Mouse (Mus musculus): ENCODE measurements around the gene Rdh8.
A peak's percentile ranks its signal among the peaks of the same experiment; 100 is the strongest.

Gene Rdh8

DNA sequence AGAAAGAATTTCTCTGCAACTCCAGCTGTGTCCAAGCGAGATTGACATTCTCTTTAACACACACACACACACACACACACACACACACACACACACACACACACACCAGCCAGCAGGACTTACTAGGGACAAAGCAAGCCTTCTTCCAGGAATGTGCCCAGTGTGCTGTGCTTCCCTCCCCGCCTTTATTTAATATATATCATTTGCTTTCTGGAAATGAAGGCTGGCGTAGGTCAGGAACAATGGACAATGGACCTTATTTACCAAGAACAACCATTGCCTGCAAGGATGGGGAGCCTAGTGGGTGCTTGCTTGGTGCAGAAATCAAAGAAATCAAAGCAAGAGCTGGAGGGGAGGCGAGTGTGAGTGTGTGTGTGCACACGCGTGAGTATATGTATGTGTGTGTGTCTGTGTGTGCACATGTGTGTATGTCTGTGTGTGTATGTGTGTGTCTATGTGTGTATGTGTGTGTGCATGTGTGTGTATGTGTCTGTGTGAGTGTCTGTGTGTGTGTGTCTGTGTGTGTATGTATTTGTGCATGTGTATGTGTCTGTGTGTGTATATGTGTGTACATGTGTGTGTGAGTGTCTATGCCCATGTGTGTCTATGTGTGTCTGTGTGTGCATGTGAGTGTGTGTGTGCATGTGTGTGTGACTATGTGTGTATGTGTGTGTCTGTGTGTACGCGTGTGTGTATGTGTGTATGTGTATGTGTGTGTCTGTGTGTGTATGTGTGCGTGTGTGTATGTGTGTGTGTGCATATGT is 19.1 kb downstream of the Rdh8 start:
- DNase-seq (ENCODE audit: low spot score), result no peak

GRCm38 (mm10) chr9:20838931-20839330 is 20.6 kb downstream of the Rdh8 start:
- DNase-seq (ENCODE audit: low spot score), result no peak

GRCm38 (mm10) chr9:20842211-20842610 is 23.9 kb downstream of the Rdh8 start:
- DNase-seq (ENCODE audit: low spot score), result no peak

- DNase-seq (ENCODE audit: low spot score), result no peak
These were observed 24.4 kb downstream of the Rdh8 start for GRCm38 (mm10) chr9:20842670-20843069.

DNA sequence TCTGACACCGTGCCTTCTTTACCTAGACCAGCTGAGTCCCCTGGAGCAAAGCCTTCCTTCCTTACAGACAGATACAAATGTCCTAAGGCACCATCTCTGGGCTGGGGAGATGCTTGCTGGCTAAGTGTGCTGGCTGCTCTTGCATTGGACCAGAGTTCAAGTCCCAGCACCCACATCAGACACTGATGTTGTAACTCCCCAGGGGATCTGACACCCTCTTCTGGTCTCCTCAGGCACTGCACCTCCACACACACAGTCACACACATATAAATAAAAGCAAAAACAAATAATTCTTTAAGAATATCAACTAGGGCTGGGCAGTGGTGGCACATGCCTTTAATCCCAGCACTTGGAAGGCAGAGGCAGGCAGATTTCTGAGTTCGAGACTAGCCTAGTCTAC is 31.9 kb downstream of the Rdh8 start:
- DNase-seq (ENCODE audit: low spot score), result no peak

- DNase-seq (ENCODE audit: low spot score), result no peak
These were observed 38.8 kb downstream of the Rdh8 start for GRCm38 (mm10) chr9:20857131-20857530.

DNA sequence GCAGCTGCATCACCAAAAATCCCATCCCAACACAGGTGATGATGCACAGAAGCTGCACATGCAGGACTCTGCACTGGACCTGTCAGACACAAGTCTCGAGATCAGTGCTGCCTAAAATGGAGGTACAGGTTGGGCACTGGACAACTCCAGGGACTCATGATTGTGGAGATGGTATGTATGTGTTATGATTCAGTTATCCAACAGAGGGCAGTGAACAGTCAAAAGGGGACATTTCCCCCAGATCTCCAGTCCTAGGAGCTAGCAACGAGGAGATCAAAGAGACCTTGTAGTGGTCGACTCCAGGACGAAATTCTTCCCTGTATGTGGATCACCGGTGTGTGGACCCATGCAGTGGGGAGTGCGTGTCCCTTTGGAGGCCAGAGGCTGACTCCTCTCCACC is 41.6 kb downstream of the Rdh8 start:
- DNase-seq (ENCODE audit: low spot score), result no peak

DNA sequence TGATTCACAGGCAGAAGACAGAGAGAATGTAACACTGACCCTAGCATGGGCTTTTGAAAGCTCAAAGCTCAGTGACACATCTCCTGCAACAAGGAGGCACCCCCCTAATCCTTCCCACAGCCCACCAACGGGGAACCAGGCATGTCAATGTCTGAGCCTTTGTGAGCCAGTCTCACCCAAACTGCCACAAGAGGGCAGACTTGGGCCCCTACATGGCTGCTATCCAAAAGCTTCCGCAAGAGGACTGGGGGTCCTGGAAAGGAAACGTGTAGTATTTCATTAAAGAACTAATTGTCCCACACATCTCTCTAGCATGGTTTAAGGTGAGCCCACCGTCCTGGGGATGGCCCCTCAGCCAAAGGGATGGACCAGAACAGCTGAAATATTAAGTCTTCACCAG is 43.5 kb downstream of the Rdh8 start:
- peak; percentile 29 for DNase-seq (ENCODE audit: low spot score)

DNA sequence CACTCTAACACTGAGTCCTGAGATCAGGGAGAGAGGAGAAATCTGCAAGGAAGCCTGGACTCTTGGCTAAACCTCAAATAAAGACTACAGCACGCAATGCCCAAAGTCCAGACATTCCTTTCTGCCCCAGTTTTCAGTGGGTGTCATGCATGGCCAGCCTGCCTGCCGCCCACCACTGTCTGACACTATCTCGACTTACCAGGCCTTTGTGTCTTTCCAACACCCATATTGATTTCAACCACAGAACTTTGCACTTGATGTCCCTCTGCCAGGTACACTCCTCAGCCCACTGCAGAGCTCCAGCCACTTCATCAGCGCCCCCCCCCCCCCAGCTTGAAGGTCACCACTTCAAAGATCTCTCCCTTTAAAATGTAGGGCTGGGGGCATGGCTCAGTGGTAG is 43.9 kb downstream of the Rdh8 start:
- no peak for DNase-seq (ENCODE audit: low spot score)

DNA sequence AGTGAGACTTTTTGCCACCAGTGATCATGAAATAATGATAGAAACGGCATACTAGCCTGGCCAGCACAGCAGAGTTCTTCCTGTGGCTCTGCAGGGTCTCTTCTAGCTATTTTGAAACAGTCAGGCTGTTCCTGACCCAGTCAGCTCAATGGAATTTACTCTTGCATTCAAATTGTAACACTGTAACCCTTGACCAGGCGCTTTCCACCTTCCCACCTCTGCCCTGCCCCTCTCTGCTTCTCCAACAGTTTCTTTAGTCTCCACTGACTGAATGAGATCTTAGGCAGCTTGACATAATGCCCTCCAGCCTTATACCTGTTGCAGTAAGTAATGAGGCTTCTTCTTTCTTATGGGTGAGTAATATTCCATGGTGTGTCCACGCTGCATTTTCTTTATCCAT is 48.6 kb downstream of the Rdh8 start:
- no peak for DNase-seq (ENCODE audit: low spot score)

GRCm38 (mm10) chr9:20868448-20869001 is 50.2 kb downstream of the Rdh8 start, which contains the start of gene A230050P20Rik:
A230050P20Rik (plus strand) TSS chr9:20868642.
- DNase-seq (ENCODE audit: low spot score), result peak; percentile 67

DNA sequence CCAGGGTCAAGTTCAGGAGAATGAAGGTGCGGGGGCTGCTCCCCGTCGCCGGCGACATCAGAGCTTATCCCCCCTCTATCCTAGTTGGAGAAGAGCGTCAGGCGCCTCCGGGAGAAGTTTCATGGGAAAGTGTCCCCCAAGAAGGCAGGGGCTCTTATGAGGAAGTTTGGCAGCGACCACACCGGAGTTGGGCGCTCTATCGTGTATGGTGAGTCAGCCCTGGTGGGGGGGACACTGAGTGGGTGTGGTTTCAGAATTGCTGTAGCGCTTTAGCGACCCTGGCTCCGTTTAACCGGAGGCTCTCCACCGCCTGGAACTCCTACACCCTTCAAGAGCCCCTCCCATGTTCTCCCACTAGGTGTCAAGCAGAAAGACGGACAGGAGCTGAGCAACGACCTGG is 50.9 kb downstream of the Rdh8 start:
- no peak for DNase-seq (ENCODE audit: low spot score)

GRCm38 (mm10) chr9:20870211-20871173 is 52.2 kb downstream of the Rdh8 start:
- no peak for DNase-seq (ENCODE audit: low spot score)

DNA sequence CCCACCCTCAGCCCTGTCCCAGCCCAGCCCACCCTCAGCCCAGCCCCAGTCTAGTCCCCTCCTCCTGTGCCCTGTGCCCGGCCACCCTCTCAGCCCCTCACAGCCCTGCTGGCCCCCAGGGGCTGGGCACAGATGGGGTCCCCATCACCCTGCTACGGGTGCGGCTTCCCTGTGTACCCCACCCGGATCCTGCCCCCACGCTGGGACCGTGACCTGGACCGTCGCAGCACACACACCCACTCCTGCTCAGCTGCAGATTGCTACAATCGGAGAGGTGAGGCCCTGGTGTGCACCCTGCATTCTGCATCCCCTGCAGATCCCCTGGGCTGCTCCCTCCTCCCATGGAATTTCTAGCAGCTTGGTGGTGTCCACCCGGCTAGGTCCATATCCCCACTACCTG is 54.7 kb downstream of the Rdh8 start:
- DNase-seq (ENCODE audit: low spot score), result no peak

DNA sequence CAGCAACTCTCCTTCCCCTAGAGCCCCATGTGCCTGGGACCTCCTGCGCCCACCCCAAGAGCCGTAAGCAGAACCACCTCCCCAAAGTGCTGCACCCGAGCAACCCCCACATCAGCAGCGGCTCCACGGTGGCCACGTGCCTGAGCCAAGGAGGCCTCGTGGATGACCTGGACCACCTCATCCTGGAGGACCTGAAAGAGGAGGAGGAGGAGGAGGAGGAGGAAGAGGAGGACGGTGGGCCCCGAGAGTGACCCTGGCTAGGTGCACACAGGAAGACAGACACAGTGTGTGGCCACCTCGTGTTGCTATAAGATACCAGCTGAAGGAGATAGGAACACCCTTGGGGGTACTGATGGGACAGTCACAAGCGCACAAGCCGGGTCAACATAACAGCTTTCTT is 55.2 kb downstream of the Rdh8 start:
- no peak for DNase-seq (ENCODE audit: low spot score)

DNA sequence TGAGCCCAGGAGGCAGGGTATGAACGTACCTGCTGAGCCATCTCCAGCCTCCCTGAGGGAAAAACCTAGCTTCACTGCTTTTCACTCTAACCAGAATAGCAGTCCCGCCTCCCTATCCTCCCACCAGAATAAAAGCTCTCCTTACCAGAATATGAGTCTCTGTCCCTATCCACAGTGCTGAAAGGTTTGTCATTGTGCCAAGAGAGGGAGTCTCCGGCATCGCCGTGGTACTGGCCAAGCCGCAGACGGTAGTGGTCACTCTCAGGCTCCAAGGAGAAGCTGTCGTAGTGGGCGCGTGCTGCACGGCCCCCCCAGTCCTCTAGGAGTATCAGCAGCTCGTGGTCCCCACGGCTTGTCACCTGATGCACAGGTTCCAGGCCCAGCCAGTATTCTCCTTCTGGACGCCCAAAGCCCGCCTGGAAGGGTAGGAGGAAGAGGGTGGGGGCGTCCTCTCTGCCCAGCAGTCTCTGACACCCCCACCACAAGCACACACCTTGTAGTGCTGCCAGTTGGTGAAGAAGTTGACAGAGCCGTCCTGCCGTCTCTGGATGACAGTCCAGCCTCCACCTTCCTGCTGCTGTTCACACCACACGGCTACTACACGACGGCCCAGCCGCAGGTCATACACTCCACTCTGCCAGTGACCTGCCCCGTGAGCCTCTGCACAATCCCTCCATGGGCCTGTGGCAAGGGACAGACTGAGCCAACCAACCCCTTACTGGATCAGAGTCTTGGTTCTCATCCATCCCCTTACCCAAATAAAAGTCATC is 56.9 kb downstream of the Rdh8 start:
- DNase-seq (ENCODE audit: low spot score), result no peak

Data from T-cell, adult 2 months (primary cell).